Mouse (Mus musculus) kidney, postnatal 36 days (tissue): ENCODE measurements around the gene Atp1a3.

Source experiments
- DNase-seq, 2 experiments: peaks; one replicate each; pipeline ENCODE4 v3.0.0; 2021 to 2022; ENCODE audit warnings: mixed read lengths in 2 of 2

Atp1a3 gene

DNA sequence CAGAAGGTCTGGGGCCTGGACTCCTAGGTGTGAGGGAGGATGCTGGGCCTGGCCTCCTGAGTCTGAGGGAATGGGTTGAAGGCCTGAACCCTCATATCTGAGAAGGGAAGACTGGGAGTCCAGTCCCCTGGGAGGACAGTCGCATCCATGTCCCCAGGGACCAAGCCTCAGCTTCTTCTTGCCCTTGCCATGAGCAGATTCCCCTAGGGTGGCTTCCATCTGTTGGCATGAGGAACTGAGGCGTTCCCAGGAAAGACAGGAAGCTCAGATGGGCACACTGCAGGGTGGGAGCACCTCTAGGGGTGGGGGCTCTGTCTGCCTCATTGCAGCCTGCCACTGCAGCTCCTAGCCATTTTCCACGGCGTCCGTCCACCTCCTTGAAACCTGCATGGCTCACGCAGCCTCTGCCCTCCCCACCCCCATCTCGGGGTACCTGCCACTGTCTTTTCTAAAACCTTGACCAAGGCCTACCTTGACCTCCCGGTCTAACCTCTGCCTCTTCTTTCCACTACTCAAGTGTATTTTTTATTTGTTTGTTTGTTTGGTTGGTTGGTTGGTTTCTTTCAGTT lies 1.9 kb downstream of the Atp1a3 start:
- no peak for DNase-seq

DNA sequence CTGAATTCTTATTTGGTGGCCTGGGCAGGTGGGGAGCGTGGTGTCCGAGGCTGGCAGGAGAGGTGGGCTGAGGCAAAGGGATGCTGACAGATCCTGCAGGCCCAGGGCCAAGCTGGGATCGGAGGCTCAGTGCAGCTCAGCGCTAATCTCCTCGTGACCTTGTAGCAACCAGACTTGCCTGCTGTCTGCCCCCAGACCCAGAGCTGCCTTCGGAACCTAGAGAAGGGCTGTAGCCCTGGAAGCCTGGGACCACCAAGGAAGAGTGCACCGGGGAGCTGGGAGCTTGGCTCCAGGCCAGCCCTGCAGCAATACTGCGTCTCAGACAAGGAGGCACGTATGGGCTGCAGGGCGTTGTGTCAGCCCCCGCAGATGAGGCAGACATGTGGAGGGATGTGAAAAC lies 2.5 kb downstream of the Atp1a3 start:
- no peak for DNase-seq

DNA sequence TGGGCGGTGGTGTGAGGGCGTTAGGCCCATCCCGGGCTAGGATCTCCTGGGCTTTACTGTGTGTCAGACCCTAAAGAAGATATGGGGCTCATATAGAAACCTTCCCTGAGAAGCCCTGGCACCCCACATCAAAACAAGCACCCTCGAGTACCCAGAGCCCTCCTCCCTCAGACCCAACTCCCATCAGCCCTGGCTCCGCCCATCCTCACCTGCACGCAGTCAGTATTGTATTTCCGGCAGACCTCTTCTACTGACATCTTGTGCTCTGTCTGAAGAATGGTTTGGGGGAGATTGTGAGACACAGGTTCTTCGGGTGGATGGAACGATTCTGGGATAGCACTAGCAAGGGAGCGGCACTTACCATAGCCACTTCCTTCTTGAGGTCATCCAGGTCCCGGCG lies 5.0 kb downstream of the Atp1a3 start:
- no peak for DNase-seq

DNA sequence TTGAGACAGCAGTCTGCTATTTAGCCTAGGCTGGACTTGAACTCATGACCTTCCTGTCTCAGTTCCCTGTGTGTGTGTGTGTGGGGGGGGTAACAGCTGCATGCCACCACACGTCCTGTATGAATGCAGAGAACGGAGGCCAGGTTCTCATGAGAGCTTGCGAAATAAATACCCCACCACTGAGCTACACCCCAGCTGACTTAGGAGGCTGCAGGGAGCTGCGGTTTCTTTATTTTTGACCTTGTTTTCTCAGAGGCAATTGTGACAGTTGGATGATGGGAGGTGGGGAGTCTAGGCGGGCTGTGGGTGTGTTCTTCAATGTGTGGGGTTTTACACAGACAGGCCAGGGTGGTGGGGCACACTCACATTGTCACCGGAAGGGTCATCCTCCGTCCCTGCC lies 5.5 kb downstream of the Atp1a3 start:
- DNase-seq, result no peak

DNA sequence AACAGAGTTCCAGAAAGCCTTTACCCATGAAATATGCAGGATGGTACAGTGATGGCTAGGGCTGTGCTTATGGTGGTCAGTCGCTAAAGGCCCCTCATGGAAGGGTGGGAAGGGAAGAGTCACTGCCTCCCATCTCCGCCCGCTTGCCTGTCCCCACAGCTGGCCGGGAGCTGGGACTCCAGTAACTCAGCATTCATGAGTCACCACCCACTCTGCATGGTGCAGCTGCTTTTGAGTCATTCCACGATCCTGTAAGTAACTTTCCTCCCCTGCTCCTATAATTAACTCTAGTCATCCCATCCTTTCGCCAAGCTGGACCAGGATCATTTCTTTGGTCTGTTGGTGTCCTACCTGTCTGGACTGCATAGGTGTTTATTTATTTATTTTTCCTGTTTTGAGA lies 12.7 kb downstream of the Atp1a3 start:
- DNase-seq, result no peak

DNA sequence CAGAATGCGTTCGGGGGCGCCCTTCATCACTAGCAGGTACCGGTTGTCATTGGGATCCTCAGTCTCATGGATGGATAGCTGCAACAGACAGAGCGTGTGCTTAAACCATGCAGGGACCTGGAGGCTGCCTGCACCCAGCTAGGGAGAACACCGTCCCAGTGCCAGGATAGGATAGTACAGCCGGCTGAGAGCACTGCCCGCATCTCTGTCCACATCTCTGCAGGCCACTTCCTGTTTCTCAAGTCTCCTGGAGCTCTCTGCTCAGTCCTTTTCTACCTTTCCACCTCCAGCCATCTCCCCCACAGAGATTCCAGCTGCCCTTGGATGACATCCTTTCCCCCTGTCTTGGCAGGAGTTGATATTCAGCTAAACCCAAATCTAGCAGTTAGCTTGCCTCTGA lies 15.3 kb downstream of the Atp1a3 start:
- DNase-seq, result no peak

DNA sequence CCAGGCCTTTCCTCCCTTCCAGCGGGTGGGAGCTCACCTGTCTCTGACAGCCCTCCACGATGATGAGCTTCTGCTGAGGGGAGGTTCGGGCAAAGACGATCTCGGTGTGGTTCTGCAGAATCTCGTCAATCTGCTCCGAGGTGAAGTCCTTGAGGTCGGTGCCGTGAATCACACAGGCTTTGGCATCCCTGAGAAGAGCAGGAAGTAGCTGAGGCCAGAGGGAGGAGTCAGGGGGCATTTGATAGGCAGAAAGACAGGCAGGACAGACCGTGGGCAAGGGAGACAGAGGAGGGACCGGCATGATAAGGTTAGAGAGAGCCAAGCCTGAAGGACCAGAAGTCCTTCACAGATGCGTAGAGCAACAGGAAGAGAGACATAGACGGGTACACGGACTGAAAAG lies 17.8 kb downstream of the Atp1a3 start:
- DNase-seq, result no peak

DNA sequence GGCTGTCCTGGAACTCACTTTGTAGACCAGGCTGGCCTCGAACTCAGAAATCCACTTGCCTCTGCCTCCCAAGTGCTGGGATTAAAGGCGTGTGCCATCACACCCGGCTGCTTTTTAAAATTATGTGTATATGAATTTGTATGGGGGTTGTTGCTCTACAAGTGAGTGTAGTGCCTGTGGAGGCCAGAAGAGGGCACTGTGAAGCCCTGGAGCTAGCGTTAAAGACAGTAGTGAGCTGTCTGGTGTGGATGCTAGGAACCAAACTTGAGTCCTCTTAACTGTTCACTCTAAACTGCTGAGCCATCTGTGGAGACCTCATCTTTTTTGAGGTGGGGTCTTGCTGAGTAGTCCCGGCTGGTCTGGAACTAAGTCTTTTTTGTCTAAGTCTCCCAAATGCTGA lies 20.0 kb downstream of the Atp1a3 start:
- DNase-seq, result no peak

DNA sequence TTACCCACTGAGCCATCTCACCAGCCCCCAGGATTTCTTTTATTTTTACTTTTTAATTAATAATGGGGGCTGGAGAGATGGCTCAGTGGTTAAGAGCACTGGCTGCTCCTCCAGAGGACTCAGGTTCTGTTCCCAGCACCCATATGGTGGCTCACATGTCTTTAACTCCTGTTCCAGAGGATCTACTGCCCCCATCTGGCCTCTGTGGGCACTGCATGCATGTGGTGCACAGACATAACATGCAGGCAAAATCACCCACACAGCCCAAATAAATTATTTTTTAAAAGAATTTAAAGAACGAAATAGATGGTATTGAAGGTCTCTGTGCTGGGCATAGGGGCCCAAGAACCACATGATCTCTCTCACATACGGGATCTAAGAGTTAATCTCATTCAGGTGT lies 21.5 kb downstream of the Atp1a3 start:
- no peak for DNase-seq

DNA sequence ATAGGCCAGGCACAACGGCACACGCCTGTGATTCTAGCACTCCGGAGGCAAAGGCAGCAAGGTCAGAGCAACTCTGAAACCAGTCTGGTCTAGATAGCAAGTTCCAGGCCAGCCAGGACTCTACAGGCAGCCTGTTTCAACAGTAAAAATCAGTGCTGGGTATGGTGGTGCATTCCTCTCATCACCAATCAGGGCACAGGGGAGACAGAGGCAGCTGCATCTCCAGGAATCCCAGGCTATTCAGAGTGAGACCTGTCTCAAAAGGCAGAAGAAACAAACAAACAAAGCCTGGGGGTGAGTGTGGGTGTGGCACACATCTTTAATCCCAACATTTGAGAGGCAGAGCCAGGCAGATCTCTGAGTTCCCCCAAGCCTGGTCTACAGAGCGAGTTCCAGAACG lies 22.4 kb downstream of the Atp1a3 start:
- no peak for DNase-seq

DNA sequence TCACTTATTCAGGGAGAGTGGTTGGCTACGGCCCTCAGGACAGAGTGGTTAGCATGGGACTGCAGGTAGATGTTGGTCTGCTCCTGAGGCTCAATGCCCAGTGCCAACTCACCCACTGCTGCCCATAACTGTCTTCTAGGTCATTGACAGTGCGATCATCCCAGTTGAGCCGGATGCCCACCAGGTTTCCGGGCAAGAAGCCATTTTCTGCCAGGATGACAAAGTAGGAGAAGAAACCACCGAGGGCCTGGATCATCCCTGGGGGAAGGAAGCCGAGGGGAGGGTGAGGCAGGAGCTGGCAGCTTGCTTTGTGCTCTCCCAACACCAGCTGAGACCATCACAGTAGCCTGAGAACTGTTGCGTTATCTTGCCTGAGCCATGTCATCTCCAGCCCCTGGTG lies 25.3 kb downstream of the Atp1a3 start:
- DNase-seq, result no peak

DNA sequence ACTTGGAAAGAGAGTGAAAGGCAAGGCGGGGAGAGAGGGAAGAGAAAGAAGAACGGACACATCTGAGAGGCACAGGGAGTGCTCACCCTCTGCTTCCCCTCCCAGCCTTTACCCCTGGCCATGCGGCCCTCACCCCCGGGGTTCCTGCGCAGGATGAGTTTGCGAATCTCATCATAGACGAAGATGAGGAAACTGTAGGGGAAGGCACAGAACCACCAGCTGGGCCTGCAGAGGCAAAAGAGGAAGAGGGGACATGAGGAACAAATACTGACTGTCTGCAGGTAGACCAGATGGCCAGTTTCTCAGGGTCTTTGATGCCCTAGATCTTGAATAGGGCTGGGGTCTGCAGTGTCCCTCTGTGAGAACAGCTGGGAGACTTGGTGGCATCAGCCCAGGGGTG lies 27.0 kb downstream of the Atp1a3 start:
- DNase-seq, result no peak

DNA sequence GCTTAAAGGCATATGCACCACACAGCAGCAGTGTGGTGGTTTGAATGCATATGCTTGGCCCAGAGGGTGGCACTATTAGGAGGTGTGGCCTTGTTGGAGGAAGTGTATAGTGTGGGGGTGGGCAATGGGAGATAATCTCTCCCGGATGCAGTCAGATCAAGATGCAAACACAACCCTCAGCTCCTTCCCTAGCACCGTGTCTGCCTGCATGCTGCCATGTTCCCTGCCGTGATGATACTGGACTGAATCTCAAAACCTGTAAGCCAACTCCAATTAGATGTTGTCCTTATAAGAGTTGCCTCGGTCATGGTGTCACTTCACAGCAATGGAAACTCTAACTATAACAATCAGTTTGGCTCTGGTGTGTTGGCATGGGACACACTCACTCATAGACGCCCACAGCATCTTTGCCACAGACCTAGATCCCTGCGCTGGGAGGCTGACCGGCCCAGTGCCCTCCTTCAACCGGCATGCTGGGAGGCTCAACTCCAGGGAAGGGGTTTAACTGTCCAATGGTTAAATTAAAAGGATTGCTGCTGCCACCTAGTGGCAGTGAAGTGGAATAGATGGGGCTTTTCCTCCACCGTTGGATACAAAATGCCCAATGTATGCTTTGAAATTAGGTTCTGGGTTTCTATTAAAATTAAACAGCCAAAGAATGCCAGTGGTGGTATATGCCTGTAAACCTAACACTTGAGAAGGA lies 30.7 kb downstream of the Atp1a3 start:
- DNase-seq, result peak; percentile 32 to 56

DNA sequence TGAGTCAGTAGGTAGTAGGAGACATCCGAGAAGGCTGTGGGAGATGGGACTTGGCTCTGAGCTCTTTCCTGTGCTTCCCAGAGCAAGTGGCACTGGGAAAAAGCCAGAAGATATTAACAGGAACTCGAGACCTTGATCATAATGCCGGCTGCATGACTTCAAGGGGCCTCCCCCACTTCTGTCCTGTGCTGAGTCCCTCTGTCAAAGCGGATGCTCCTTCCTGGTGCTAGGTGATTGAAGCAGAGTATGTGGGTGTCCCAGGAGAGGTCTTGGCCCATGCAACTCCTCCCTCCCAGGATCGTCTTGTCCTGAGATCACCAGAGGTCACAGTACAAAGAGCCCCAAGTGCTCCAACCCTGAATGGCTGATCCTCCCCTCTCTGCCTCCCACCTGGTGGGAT lies 31.9 kb downstream of the Atp1a3 start:
- DNase-seq, result no peak

DNA sequence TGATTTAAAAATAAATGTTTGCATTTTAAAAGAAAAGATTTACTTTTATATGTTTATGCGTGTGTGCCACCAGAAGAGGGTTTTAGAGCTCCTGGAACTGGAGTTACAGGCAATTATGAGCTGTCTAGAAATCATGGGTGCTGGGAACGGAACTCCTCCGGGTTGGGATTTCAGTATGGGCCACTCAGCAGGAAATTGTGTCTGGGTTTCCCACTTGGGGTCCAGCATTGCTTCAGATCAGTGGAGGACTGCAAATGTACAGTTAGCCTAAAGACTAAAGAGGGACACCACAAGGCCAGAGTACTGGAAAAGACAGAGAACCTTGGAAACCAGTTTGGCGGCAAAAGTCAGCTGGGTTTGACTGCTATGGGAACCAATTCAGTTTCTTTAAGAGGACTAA lies 32.5 kb downstream of the Atp1a3 start:
- no peak for DNase-seq

DNA sequence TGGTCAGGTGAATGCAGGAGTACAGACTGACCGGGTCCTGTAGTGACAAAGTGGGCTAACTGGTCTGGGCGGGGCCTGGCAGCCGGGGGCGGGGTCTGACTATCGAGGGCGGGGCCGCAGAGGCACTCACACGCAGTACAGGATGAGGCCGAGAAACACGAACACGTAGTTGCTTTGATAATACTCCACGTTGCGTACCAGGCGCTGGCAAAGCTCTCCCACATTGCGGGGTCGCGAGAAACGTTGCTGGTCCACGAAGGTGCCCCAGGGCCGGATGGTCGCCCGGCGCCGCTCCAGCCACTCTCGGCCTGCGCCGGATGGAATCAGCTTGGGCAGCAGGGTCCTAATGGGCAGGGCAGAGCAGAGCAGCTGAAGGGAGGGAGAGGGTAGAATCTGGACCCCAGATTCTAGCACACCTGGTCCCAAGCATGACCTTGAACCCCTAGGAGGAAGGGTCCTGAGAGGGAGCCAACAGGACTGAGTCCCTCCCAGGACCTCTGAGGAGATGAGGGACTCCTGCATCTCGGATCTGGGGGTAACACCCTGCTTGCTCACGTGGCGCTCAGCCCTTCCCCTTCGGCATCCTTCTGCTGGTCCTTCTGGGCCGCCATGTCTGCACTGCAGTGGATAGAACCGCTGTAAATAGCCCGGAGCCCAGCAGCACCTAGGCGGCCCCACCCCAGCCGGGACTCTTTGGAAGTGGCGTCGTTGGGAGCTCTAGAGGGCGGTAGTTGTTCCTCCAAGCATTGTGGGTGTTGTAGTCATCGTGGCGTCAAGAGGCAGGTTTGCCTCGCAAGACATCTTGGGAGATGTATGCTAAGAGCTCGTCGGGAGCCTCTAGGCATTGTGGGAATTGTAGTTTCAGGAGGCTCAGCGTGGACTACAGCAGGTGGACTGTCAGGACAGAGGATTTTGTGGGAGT lies 33.5 kb downstream of the Atp1a3 start, which contains the start of gene Rabac1:
TSS of gene Rabac1 (minus strand) at position 783 of the 922 bp plus-strand sequence.
- peak; percentile 95 to 98 for DNase-seq

DNA sequence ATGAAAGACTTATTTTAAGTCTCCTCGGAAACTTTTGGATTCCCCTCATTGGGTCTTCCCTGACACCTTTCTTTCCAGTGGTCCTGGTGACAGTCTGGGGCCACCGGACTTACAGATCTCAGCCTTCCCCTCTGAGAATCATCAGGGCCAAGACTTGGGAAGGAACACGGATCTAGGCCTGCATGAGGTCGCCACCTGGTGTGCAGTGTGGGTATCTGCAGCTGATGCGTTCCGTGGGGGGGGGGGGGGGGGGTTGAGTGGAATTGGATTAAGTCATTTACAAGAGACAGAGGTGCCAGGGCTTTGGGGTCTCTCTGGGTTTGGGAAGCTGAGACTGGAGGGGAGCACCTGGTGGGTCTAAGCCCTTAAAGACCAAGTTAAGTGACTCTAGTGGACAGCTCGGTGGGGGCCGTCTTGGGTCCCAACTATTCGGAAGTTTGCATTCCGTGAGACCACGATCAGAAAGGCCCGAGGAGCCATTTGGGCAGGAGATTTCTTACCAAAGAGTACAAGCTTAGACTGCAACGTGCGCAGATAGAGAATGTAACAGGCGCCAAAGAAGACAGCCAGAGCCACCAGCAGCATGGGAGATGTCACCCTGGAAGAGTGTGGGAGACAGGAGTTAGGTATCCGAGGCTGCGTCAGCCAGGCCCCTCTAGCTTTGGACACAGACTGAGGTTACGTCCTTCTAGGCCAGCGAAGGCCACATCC lies 34.3 kb downstream of the Atp1a3 start:
- DNase-seq, result peak; percentile 30 to 59

DNA sequence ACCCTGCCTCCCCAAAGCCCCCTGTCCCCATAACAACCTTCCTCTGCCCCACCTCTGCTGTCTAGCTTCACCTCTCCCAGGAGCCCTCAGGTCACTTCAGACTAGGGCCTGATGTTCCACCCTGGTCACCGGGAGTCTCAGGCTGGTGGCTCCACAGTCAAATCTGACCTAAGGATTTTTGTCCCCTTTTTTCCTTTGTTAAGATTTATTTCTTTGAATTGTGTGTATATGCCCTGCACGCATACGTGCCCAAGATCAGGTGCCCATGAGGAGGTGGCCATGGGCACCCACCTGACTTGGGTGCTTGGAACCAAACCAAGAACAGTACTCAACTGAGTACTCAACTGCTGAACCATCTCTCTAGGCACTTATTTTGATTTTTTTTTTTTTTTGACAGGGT lies 35.4 kb downstream of the Atp1a3 start:
- no peak for DNase-seq

DNA sequence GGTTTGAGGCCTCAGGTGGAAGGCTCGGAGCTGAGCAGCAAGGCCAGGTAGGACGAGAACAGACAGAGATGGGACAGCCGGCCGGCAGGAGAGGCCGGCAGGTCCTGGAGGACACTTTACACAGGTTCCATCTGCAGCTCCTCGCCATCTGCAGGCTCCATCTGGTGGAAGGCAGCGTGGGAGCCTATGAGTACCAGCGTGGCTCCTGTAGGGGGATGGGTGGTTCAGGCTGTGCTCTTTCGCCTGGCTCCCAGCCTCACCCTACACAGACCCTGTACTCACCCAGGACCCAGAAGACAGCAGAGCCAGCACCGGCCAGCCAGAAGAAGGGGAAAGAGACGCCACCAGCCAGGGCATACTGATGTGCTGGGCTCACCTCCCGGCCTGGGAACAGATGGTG lies 36.0 kb downstream of the Atp1a3 start:
- DNase-seq, result no peak

DNA sequence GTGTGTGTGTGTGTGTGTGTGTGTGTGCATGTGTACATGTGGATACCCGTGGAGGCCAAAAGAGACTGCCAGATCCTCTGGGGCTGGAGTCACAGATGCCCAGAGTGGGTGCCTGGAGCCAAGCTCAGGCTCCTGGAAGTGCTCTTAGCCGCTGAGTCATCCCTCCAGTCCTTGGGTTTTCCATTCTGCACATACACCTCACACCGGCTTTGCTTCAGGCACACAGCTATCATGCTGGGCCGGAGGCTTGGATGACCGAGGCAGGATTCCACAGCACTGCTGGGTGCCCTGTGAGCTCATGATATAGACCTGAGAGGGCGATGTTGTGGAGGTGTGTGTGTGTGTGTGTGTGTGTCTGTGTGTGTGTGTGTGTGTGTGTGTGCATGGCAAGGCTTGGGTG lies 37.3 kb downstream of the Atp1a3 start:
- DNase-seq, result no peak

DNA sequence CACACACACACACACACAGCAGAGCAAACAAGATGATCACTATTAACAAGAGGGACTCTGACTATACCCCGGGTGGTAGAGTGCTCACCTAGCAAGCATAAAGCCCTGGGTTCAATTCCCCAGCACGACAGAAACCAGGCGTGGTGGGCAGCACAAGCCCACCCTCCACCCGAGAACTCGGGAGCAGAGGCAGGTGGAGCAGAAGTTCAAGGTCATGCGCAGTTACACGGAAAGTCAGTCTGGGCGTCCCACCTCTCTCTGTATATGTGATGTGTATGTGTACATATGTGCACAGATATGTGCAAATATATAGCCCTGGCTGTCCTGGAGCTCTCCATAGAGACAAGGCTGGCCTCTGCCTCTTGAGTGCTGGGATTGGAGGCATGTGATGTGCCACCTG lies 37.8 kb downstream of the Atp1a3 start:
- no peak for DNase-seq

DNA sequence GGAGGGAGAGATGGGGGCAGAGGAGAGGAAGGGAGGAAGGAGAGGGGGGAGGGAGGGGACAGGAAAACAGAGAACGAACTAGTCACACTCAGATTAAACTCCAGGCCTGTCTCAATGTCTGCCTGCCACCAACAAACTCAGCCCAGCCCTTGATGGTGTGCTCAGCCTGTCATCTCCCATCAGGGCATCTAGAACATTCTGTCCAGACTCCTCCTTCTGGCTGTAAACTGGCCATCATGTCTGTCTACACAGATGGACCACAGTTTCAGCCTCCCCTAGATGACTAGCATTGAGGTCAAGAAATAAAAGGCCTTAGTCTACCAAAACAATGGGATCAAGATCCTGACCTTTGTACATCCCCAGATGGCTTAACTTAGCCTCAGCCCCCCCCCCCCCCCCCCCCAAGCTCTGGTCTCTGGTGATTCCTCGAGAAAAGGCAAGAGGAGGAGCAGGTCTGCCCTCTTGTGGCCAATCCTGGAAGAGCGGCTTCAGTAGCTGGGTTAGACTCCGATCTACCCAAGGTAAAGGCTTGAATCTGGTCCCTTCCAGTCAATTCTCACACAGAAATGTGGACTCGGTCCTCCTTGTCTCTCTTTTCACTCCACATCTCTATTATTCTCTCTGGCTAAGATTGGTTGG lies 40.7 kb downstream of the Atp1a3 start:
- peak; percentile 78 to 92 for DNase-seq

DNA sequence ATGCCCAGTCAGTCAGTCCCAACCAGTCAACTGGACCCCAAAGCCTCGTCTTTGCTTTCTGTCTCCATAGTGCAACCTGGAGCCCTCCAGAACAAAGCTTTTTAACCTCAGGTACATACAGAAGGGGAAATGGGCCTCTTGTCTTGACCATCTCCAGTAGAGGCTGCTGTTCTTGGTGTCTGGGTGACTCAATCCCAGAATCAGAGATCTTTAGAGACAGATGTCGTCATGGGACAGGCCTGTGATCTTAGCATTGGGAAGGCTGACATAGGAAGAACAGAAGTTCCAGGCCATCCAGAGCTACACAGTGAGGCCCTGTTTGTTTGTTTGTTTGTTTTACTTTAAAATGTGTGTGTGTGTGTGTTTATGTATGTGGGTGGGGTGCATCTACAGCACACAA lies 41.5 kb downstream of the Atp1a3 start:
- no peak for DNase-seq
